Mouse (Mus musculus): ENCODE measurements around the gene Slc39a11. TPM values are rescaled to one million over a fixed set of nuclear protein-coding genes. Genes with fewer than 3 reads are reported as not detected.

Slc39a11 gene
- polyA plus RNA-seq, 1 experiment from 2014 or later, result 18.6 TPM

GRCm38 (mm10) chr11:113676847-113677246 lies 27.0 kb upstream of the Slc39a11 start:
- ATAC-seq (ENCODE audit: insufficient number of reproducible peaks, insufficient read depth, low FRiP score, low read depth), result no peak
- no peak overlapping the region for H3K27ac ChIP-seq (ENCODE audit: low read length)
- no peaks in the 10 kb centered on the region for H3K9me3 ChIP-seq (ENCODE audit: control insufficient read depth, low read depth, low read length)
- H3K36me3 ChIP-seq (ENCODE audit: control insufficient read depth, insufficient read depth, low read length), result peaks cover 24% of the 10 kb centered on the region; the same call in 1 of the 2 replicates
- H3K27me3 ChIP-seq (ENCODE audit: control insufficient read depth, insufficient read depth, low read length), result no peaks in the 10 kb centered on the region
- H3K4me1 ChIP-seq (ENCODE audit: control insufficient read depth, insufficient read depth, low read length), result peaks cover 9% of the 10 kb centered on the region
- no peak overlapping the region for H3K4me3 ChIP-seq (ENCODE audit: low read depth, low read length)
- H3K9ac ChIP-seq (replicated peaks; ENCODE audit: low read depth, low read length), result no peak overlapping the region
- WGBS, result 87% methylated on average over 2 of the region's 2 CpGs
- H3K4me2 ChIP-seq (replicated peaks; ENCODE audit: low read depth, low read length), result no peak overlapping the region

- no peak for ATAC-seq (ENCODE audit: insufficient number of reproducible peaks, insufficient read depth, low FRiP score, low read depth)
- WGBS, result 87% methylated on average over 5 of the region's 5 CpGs
- H3K36me3 ChIP-seq (ENCODE audit: control insufficient read depth, insufficient read depth, low read length), result peaks cover 24% of the 10 kb centered on the region; the same call in 1 of the 2 replicates
Measured at GRCm38 (mm10) chr11:113674595-113674994, 24.7 kb upstream of the Slc39a11 start.

GRCm38 (mm10) chr11:113673614-113674013 lies 23.7 kb upstream of the Slc39a11 start:
- ATAC-seq (ENCODE audit: insufficient number of reproducible peaks, insufficient read depth, low FRiP score, low read depth), result no peak
- H3K27me3 ChIP-seq (ENCODE audit: control insufficient read depth, insufficient read depth, low read length), result no peaks in the 10 kb centered on the region
- no peaks in the 10 kb centered on the region for H3K9me3 ChIP-seq (ENCODE audit: control insufficient read depth, low read depth, low read length)
- no peak overlapping the region for H3K4me3 ChIP-seq (ENCODE audit: low read depth, low read length)
- 92% methylated on average over 4 of the region's 4 CpGs for WGBS
- no peak overlapping the region for H3K9ac ChIP-seq (replicated peaks; ENCODE audit: low read depth, low read length)
- no peak overlapping the region for H3K4me2 ChIP-seq (replicated peaks; ENCODE audit: low read depth, low read length)
- H3K27ac ChIP-seq (ENCODE audit: low read length), result no peak overlapping the region
- no peaks in the 10 kb centered on the region for H3K4me1 ChIP-seq (ENCODE audit: control insufficient read depth, insufficient read depth, low read length)
- H3K36me3 ChIP-seq (ENCODE audit: control insufficient read depth, insufficient read depth, low read length), result peaks cover 27% of the 10 kb centered on the region; the same call in 1 of the 2 replicates

More at GRCm38 (mm10) chr11:113674595-113674994, 24.7 kb upstream of the Slc39a11 start:
- H3K4me2 ChIP-seq (replicated peaks; ENCODE audit: low read depth, low read length), result no peak overlapping the region
- H3K4me3 ChIP-seq (ENCODE audit: low read depth, low read length), result no peak overlapping the region
- no peaks in the 10 kb centered on the region for H3K9me3 ChIP-seq (ENCODE audit: control insufficient read depth, low read depth, low read length)
- H3K9ac ChIP-seq (replicated peaks; ENCODE audit: low read depth, low read length), result no peak overlapping the region
- H3K4me1 ChIP-seq (ENCODE audit: control insufficient read depth, insufficient read depth, low read length), result no peaks in the 10 kb centered on the region
- no peak overlapping the region for H3K27ac ChIP-seq (ENCODE audit: low read length)
- no peaks in the 10 kb centered on the region for H3K27me3 ChIP-seq (ENCODE audit: control insufficient read depth, insufficient read depth, low read length)

GRCm38 (mm10) chr11:113669711-113670110 lies 19.8 kb upstream of the Slc39a11 start:
- H3K27ac ChIP-seq (ENCODE audit: low read length), result no peak overlapping the region
- H3K27me3 ChIP-seq (ENCODE audit: control insufficient read depth, insufficient read depth, low read length), result no peaks in the 10 kb centered on the region
- H3K36me3 ChIP-seq (ENCODE audit: control insufficient read depth, insufficient read depth, low read length), result peaks cover 14% of the 10 kb centered on the region; the same call in 1 of the 2 replicates
- no peak overlapping the region for H3K9ac ChIP-seq (replicated peaks; ENCODE audit: low read depth, low read length)
- H3K4me3 ChIP-seq (ENCODE audit: low read depth, low read length), result no peak overlapping the region
- no peak for ATAC-seq (ENCODE audit: insufficient number of reproducible peaks, insufficient read depth, low FRiP score, low read depth)
- WGBS, result 75% methylated on average over 4 of the region's 4 CpGs
- no peaks in the 10 kb centered on the region for H3K9me3 ChIP-seq (ENCODE audit: control insufficient read depth, low read depth, low read length)
- H3K4me1 ChIP-seq (ENCODE audit: control insufficient read depth, insufficient read depth, low read length), result peaks cover 14% of the 10 kb centered on the region; the same call in 1 of the 2 replicates
- H3K4me2 ChIP-seq (replicated peaks; ENCODE audit: low read depth, low read length), result no peak overlapping the region

- no peak overlapping the region for H3K27ac ChIP-seq (ENCODE audit: low read length)
Measured at GRCm38 (mm10) chr11:113668857-113669256, 19.0 kb upstream of the Slc39a11 start.

GRCm38 (mm10) chr11:113667704-113668103 lies 17.8 kb upstream of the Slc39a11 start:
- Histone ChIP-seq H3K4me3 (ENCODE audit: low read depth, low read length) (no peak overlapping the region), H3K9ac (replicated peaks; ENCODE audit: low read depth, low read length) (no peak overlapping the region), H3K4me1 (ENCODE audit: control insufficient read depth, insufficient read depth, low read length) (peaks cover 14% of the 10 kb centered on the region; the same call in 1 of the 2 replicates), H3K9me3 (ENCODE audit: control insufficient read depth, low read depth, low read length) (no peaks in the 10 kb centered on the region), H3K36me3 (ENCODE audit: control insufficient read depth, insufficient read depth, low read length) (peaks cover 14% of the 10 kb centered on the region), H3K27ac (ENCODE audit: low read length) (peak overlapping the region; percentile 0; the same call in 1 of the 2 replicates), H3K27me3 (ENCODE audit: control insufficient read depth, insufficient read depth, low read length) (no peaks in the 10 kb centered on the region), H3K4me2 (replicated peaks; ENCODE audit: low read depth, low read length) (no peak overlapping the region)
- 67% methylated on average over 4 of the region's 4 CpGs for WGBS
- no peak for ATAC-seq (ENCODE audit: insufficient number of reproducible peaks, insufficient read depth, low FRiP score, low read depth)

More at GRCm38 (mm10) chr11:113668857-113669256, 19.0 kb upstream of the Slc39a11 start:
- no peaks in the 10 kb centered on the region for H3K27me3 ChIP-seq (ENCODE audit: control insufficient read depth, insufficient read depth, low read length)
- 93% methylated on average over 5 of the region's 5 CpGs for WGBS
- H3K4me3 ChIP-seq (ENCODE audit: low read depth, low read length), result no peak overlapping the region
- H3K4me1 ChIP-seq (ENCODE audit: control insufficient read depth, insufficient read depth, low read length), result peaks cover 14% of the 10 kb centered on the region; the same call in 1 of the 2 replicates
- H3K4me2 ChIP-seq (replicated peaks; ENCODE audit: low read depth, low read length), result no peak overlapping the region
- H3K9ac ChIP-seq (replicated peaks; ENCODE audit: low read depth, low read length), result no peak overlapping the region
- no peak for ATAC-seq (ENCODE audit: insufficient number of reproducible peaks, insufficient read depth, low FRiP score, low read depth)
- no peaks in the 10 kb centered on the region for H3K9me3 ChIP-seq (ENCODE audit: control insufficient read depth, low read depth, low read length)
- H3K36me3 ChIP-seq (ENCODE audit: control insufficient read depth, insufficient read depth, low read length), result peaks cover 16% of the 10 kb centered on the region

- Histone ChIP-seq H3K9ac (replicated peaks; ENCODE audit: low read depth, low read length) (no peak overlapping the region), H3K9me3 (ENCODE audit: control insufficient read depth, low read depth, low read length) (no peaks in the 10 kb centered on the region), H3K27ac (ENCODE audit: low read length) (peak overlapping the region; percentile 58; the same call in 1 of the 2 replicates), H3K36me3 (ENCODE audit: control insufficient read depth, insufficient read depth, low read length) (peaks cover 17% of the 10 kb centered on the region), H3K27me3 (ENCODE audit: control insufficient read depth, insufficient read depth, low read length) (no peaks in the 10 kb centered on the region), H3K4me2 (replicated peaks; ENCODE audit: low read depth, low read length) (no peak overlapping the region), H3K4me3 (ENCODE audit: low read depth, low read length) (no peak overlapping the region), H3K4me1 (ENCODE audit: control insufficient read depth, insufficient read depth, low read length) (peaks cover 14% of the 10 kb centered on the region; the same call in 1 of the 2 replicates)
- ATAC-seq (ENCODE audit: insufficient number of reproducible peaks, insufficient read depth, low FRiP score, low read depth), result peak; percentile 59; the same call in 1 of the 2 replicates
- WGBS, result 64% methylated on average over 2 of the region's 2 CpGs
Measured at GRCm38 (mm10) chr11:113667122-113667521, 17.2 kb upstream of the Slc39a11 start.

- Histone ChIP-seq H3K36me3 (ENCODE audit: control insufficient read depth, insufficient read depth, low read length) (peaks cover 20% of the 10 kb centered on the region), H3K4me1 (ENCODE audit: control insufficient read depth, insufficient read depth, low read length) (peaks cover 14% of the 10 kb centered on the region; the same call in 1 of the 2 replicates), H3K4me3 (ENCODE audit: low read depth, low read length) (no peak overlapping the region), H3K9ac (replicated peaks; ENCODE audit: low read depth, low read length) (no peak overlapping the region), H3K27me3 (ENCODE audit: control insufficient read depth, insufficient read depth, low read length) (no peaks in the 10 kb centered on the region), H3K27ac (ENCODE audit: low read length) (peak overlapping the region; percentile 58; the same call in 1 of the 2 replicates), H3K4me2 (replicated peaks; ENCODE audit: low read depth, low read length) (no peak overlapping the region), H3K9me3 (ENCODE audit: control insufficient read depth, low read depth, low read length) (no peaks in the 10 kb centered on the region)
- peak; percentile 35; the same call in 1 of the 2 replicates for ATAC-seq (ENCODE audit: insufficient number of reproducible peaks, insufficient read depth, low FRiP score, low read depth)
- 52% methylated on average over 10 of the region's 10 CpGs for WGBS
Measured at GRCm38 (mm10) chr11:113666648-113667047, 16.8 kb upstream of the Slc39a11 start.

GRCm38 (mm10) chr11:113666205-113666604 lies 16.3 kb upstream of the Slc39a11 start:
- peaks cover 21% of the 10 kb centered on the region for H3K36me3 ChIP-seq (ENCODE audit: control insufficient read depth, insufficient read depth, low read length)

More at GRCm38 (mm10) chr11:113666205-113666604, 16.3 kb upstream of the Slc39a11 start:
- Histone ChIP-seq H3K27ac (ENCODE audit: low read length) (peak overlapping the region; percentile 58; the same call in 1 of the 2 replicates), H3K27me3 (ENCODE audit: control insufficient read depth, insufficient read depth, low read length) (no peaks in the 10 kb centered on the region), H3K9me3 (ENCODE audit: control insufficient read depth, low read depth, low read length) (no peaks in the 10 kb centered on the region), H3K9ac (replicated peaks; ENCODE audit: low read depth, low read length) (no peak overlapping the region), H3K4me3 (ENCODE audit: low read depth, low read length) (no peak overlapping the region), H3K4me2 (replicated peaks; ENCODE audit: low read depth, low read length) (no peak overlapping the region), H3K4me1 (ENCODE audit: control insufficient read depth, insufficient read depth, low read length) (peaks cover 14% of the 10 kb centered on the region; the same call in 1 of the 2 replicates)
- 55% methylated on average over 6 of the region's 6 CpGs for WGBS
- no peak for ATAC-seq (ENCODE audit: insufficient number of reproducible peaks, insufficient read depth, low FRiP score, low read depth)
